Mouse (Mus musculus): Measurements from ENCODE around the gene Il31ra. TPM values are rescaled to one million over a fixed set of nuclear protein-coding genes. Genes with fewer than 3 reads are reported as not detected.

The Il31ra gene
- polyA plus RNA-seq, 1 experiment from 2014 or later = 0.09 TPM

DNA sequence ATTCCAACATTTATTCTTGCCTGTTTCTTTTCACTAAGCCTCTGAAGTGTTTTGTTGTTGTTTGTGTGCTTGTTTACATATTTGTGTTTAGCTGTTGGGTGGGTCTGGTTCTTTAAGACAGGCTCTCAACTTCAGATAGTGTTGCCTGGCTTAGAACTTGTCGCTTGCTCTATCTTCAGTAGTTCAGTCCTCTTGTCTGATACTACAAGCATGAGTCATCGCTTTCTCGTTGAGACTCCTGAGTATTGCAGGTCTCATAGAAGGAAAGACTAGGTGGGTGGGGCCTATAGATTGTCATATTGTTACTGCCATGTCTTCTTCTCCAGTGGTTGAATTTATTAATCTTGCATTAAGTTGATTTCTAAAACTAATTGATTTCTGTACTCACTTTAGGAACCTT is 104.1 kb downstream of the Il31ra start:
- H3K27me3 ChIP-seq (ENCODE audit: control insufficient read depth, insufficient read depth, low read length) = no peaks in the 10 kb centered on the region
- no peak overlapping the region for H3K27ac ChIP-seq (ENCODE audit: low read depth, low read length)
- no peak for ATAC-seq (ENCODE audit: low FRiP score, low TSS enrichment)
- WGBS = 95% methylated on average over 3 of the region's 3 CpGs
- H3K36me3 ChIP-seq (ENCODE audit: control insufficient read depth, insufficient read depth, low read length) = peaks cover 36% of the 10 kb centered on the region
- no peaks in the 10 kb centered on the region for H3K4me1 ChIP-seq (ENCODE audit: control insufficient read depth, insufficient read depth, low read length)
- no peak overlapping the region for H3K4me2 ChIP-seq (replicated peaks; ENCODE audit: low read depth, low read length)
- H3K9me3 ChIP-seq (ENCODE audit: control insufficient read depth, low read length) = no peaks in the 10 kb centered on the region
- H3K4me3 ChIP-seq (ENCODE audit: low read length) = no peak overlapping the region
- H3K9ac ChIP-seq (ENCODE audit: low read depth, low read length) = no peak overlapping the region

DNA sequence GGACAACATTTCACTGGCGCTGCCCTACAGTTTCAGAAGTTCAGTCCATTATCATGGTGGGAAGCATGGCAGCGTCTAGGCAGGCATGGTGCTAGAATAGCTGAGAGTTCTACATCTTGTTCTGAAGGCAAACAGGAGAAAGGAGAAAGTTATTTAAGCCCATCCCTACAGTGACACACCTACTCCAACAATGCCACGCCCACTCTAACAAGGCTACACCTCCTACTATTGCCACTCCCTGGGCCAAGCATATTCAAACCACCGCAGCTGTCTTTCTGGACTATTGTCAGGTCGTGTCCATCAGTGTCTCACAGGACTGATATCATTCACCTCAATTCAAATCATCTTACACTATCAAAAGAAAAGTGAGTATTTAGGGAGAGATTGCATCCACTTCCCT is 107.5 kb downstream of the Il31ra start:
- H3K36me3 ChIP-seq (ENCODE audit: control insufficient read depth, insufficient read depth, low read length) = peaks cover 48% of the 10 kb centered on the region
- no peak overlapping the region for H3K27ac ChIP-seq (ENCODE audit: low read depth, low read length)
- no peak overlapping the region for H3K4me2 ChIP-seq (replicated peaks; ENCODE audit: low read depth, low read length)
- no peak for ATAC-seq (ENCODE audit: low FRiP score, low TSS enrichment)
- no peaks in the 10 kb centered on the region for H3K27me3 ChIP-seq (ENCODE audit: control insufficient read depth, insufficient read depth, low read length)
- H3K4me1 ChIP-seq (ENCODE audit: control insufficient read depth, insufficient read depth, low read length) = no peaks in the 10 kb centered on the region
- no peaks in the 10 kb centered on the region for H3K9me3 ChIP-seq (ENCODE audit: control insufficient read depth, low read length)
- 92% methylated on average over 5 of the region's 5 CpGs for WGBS
- H3K4me3 ChIP-seq (ENCODE audit: low read length) = no peak overlapping the region
- H3K9ac ChIP-seq (ENCODE audit: low read depth, low read length) = no peak overlapping the region

DNA sequence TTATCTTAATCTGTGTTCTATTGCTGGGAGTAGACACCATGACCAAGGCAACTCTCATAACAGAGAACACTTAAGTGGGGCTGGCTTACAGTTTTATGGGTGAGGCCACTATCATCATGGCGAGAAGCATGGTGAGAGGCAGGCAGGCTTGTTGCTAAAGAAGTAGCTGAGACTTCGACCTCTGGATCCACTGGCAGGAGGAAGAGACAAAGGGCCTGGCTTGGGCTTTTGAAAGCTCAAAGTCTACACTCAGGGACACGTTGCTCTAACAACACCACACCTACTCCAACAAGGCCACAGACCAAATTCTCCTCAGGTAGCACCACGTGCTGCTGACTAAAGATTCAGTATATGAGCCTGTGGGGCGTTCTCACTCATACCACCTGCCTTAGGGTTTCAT is 107.9 kb downstream of the Il31ra start:
- Histone ChIP-seq H3K4me3 (ENCODE audit: low read length) (no peak overlapping the region), H3K9me3 (ENCODE audit: control insufficient read depth, low read length) (no peaks in the 10 kb centered on the region), H3K4me2 (replicated peaks; ENCODE audit: low read depth, low read length) (no peak overlapping the region), H3K27me3 (ENCODE audit: control insufficient read depth, insufficient read depth, low read length) (no peaks in the 10 kb centered on the region), H3K36me3 (ENCODE audit: control insufficient read depth, insufficient read depth, low read length) (peaks cover 48% of the 10 kb centered on the region), H3K27ac (ENCODE audit: low read depth, low read length) (no peak overlapping the region), H3K4me1 (ENCODE audit: control insufficient read depth, insufficient read depth, low read length) (no peaks in the 10 kb centered on the region), H3K9ac (ENCODE audit: low read depth, low read length) (no peak overlapping the region)
- WGBS = 95% methylated on average over 5 of the region's 5 CpGs
- ATAC-seq (ENCODE audit: low FRiP score, low TSS enrichment) = no peak

- Histone ChIP-seq H3K4me1 (ENCODE audit: control insufficient read depth, insufficient read depth, low read length) (no peaks in the 10 kb centered on the region), H3K27ac (ENCODE audit: low read depth, low read length) (no peak overlapping the region), H3K4me3 (ENCODE audit: low read length) (no peak overlapping the region), H3K9me3 (ENCODE audit: control insufficient read depth, low read length) (no peaks in the 10 kb centered on the region), H3K9ac (ENCODE audit: low read depth, low read length) (no peak overlapping the region), H3K27me3 (ENCODE audit: control insufficient read depth, insufficient read depth, low read length) (no peaks in the 10 kb centered on the region), H3K4me2 (replicated peaks; ENCODE audit: low read depth, low read length) (no peak overlapping the region), H3K36me3 (ENCODE audit: control insufficient read depth, insufficient read depth, low read length) (peaks cover 44% of the 10 kb centered on the region)
- WGBS = 88% methylated on average over 7 of the region's 7 CpGs
- ATAC-seq (ENCODE audit: low FRiP score, low TSS enrichment) = no peak
Observed at GRCm38 (mm10) chr13:112483015-112483414, 111.1 kb downstream of the Il31ra start.

GRCm38 (mm10) chr13:112482525-112482924 is 111.6 kb downstream of the Il31ra start:
- 93% methylated on average over 5 of the region's 5 CpGs for WGBS
- no peak for ATAC-seq (ENCODE audit: low FRiP score, low TSS enrichment)
- Histone ChIP-seq H3K4me3 (ENCODE audit: low read length) (no peak overlapping the region), H3K27ac (ENCODE audit: low read depth, low read length) (no peak overlapping the region), H3K4me2 (replicated peaks; ENCODE audit: low read depth, low read length) (no peak overlapping the region), H3K9me3 (ENCODE audit: control insufficient read depth, low read length) (no peaks in the 10 kb centered on the region), H3K9ac (ENCODE audit: low read depth, low read length) (no peak overlapping the region), H3K4me1 (ENCODE audit: control insufficient read depth, insufficient read depth, low read length) (no peaks in the 10 kb centered on the region), H3K27me3 (ENCODE audit: control insufficient read depth, insufficient read depth, low read length) (no peaks in the 10 kb centered on the region), H3K36me3 (ENCODE audit: control insufficient read depth, insufficient read depth, low read length) (peaks cover 44% of the 10 kb centered on the region)

DNA sequence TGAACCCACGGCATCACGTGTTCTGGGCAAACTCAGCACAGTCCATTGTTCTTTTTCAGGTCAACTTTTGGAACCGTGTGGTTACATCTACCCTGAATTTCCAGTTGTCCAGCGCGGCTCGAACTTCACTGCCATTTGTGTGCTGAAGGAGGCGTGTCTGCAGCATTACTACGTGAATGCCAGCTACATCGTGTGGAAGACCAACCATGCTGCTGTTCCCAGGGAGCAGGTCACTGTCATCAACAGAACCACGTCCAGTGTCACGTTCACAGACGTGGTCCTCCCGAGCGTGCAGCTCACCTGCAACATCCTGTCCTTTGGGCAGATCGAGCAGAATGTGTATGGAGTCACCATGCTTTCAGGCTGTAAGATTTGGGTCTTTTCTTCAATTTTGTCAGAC is 114.2 kb downstream of the Il31ra start:
- H3K9ac ChIP-seq (ENCODE audit: low read depth, low read length) = no peak overlapping the region
- ATAC-seq (ENCODE audit: low FRiP score, low TSS enrichment) = no peak
- peaks cover 42% of the 10 kb centered on the region for H3K36me3 ChIP-seq (ENCODE audit: control insufficient read depth, insufficient read depth, low read length)
- H3K9me3 ChIP-seq (ENCODE audit: control insufficient read depth, low read length) = no peaks in the 10 kb centered on the region
- no peaks in the 10 kb centered on the region for H3K4me1 ChIP-seq (ENCODE audit: control insufficient read depth, insufficient read depth, low read length)
- H3K4me2 ChIP-seq (replicated peaks; ENCODE audit: low read depth, low read length) = no peak overlapping the region
- no peaks in the 10 kb centered on the region for H3K27me3 ChIP-seq (ENCODE audit: control insufficient read depth, insufficient read depth, low read length)
- WGBS = 92% methylated on average over 15 of the region's 15 CpGs
- H3K4me3 ChIP-seq (ENCODE audit: low read length) = no peak overlapping the region
- H3K27ac ChIP-seq (ENCODE audit: low read depth, low read length) = no peak overlapping the region

DNA sequence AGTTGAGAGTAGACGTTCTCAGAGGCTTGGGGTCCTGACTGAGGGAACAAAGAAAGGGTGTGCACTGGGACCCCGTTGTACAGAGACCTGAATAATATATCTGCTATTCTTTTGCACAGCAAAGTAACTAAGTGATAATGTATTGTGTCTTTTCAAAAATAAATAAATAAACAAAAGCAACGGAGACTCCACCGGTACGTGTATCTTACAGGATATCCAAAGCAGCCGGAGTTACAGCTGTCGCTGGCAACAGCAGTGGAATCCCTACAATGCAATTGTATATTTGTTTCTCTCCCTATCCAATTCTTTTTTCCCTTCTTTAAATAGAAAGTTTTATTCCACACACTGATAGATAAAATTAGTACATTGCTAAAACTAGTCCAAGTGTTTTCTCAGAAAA is 115.1 kb downstream of the Il31ra start:
- peaks cover 38% of the 10 kb centered on the region for H3K36me3 ChIP-seq (ENCODE audit: control insufficient read depth, insufficient read depth, low read length)
- no peaks in the 10 kb centered on the region for H3K4me1 ChIP-seq (ENCODE audit: control insufficient read depth, insufficient read depth, low read length)
- H3K9ac ChIP-seq (ENCODE audit: low read depth, low read length) = no peak overlapping the region
- no peaks in the 10 kb centered on the region for H3K27me3 ChIP-seq (ENCODE audit: control insufficient read depth, insufficient read depth, low read length)
- no peak for ATAC-seq (ENCODE audit: low FRiP score, low TSS enrichment)
- no peak overlapping the region for H3K4me2 ChIP-seq (replicated peaks; ENCODE audit: low read depth, low read length)
- WGBS = 89% methylated on average over 7 of the region's 7 CpGs
- no peak overlapping the region for H3K27ac ChIP-seq (ENCODE audit: low read depth, low read length)
- no peak overlapping the region for H3K4me3 ChIP-seq (ENCODE audit: low read length)
- no peaks in the 10 kb centered on the region for H3K9me3 ChIP-seq (ENCODE audit: control insufficient read depth, low read length)

GRCm38 (mm10) chr13:112473757-112474755 is 120.1 kb downstream of the Il31ra start:
- Histone ChIP-seq H3K4me2 (replicated peaks; ENCODE audit: low read depth, low read length) (no peak overlapping the region), H3K9ac (ENCODE audit: low read depth, low read length) (no peak overlapping the region), H3K4me1 (ENCODE audit: control insufficient read depth, insufficient read depth, low read length) (no peaks in the 10 kb centered on the region), H3K36me3 (ENCODE audit: control insufficient read depth, insufficient read depth, low read length) (peaks cover 12% of the 10 kb centered on the region), H3K27ac (ENCODE audit: low read depth, low read length) (no peak overlapping the region), H3K9me3 (ENCODE audit: control insufficient read depth, low read length) (no peaks in the 10 kb centered on the region), H3K4me3 (ENCODE audit: low read length) (no peak overlapping the region), H3K27me3 (ENCODE audit: control insufficient read depth, insufficient read depth, low read length) (no peaks in the 10 kb centered on the region)
- no peak for ATAC-seq (ENCODE audit: low FRiP score, low TSS enrichment)
- 60% methylated on average over 21 of the region's 21 CpGs for WGBS

- no peak overlapping the region for H3K4me2 ChIP-seq (replicated peaks; ENCODE audit: low read depth, low read length)
- H3K9me3 ChIP-seq (ENCODE audit: control insufficient read depth, low read length) = no peaks in the 10 kb centered on the region
- no peaks in the 10 kb centered on the region for H3K4me1 ChIP-seq (ENCODE audit: control insufficient read depth, insufficient read depth, low read length)
- no peaks in the 10 kb centered on the region for H3K27me3 ChIP-seq (ENCODE audit: control insufficient read depth, insufficient read depth, low read length)
- H3K27ac ChIP-seq (ENCODE audit: low read depth, low read length) = no peak overlapping the region
- H3K4me3 ChIP-seq (ENCODE audit: low read length) = no peak overlapping the region
- H3K36me3 ChIP-seq (ENCODE audit: control insufficient read depth, insufficient read depth, low read length) = peaks cover 12% of the 10 kb centered on the region
- 79% methylated on average over 17 of the region's 19 CpGs for WGBS
- ATAC-seq (ENCODE audit: low FRiP score, low TSS enrichment) = no peak
- H3K9ac ChIP-seq (ENCODE audit: low read depth, low read length) = no peak overlapping the region
Observed at GRCm38 (mm10) chr13:112472401-112473023, 121.6 kb downstream of the Il31ra start.

Measured in kidney, embryonic 14.5 days (tissue).